Mouse (Mus musculus): Measurements from ENCODE around the gene Mustn1. TPM values are rescaled to one million over a fixed set of nuclear protein-coding genes. Genes with fewer than 3 reads are reported as not detected.
A peak's percentile ranks its signal among the peaks of the same experiment; 100 is the strongest.

Mustn1 gene
- polyA plus RNA-seq, 1 experiment from 2014 or later = 5.1 TPM

DNA sequence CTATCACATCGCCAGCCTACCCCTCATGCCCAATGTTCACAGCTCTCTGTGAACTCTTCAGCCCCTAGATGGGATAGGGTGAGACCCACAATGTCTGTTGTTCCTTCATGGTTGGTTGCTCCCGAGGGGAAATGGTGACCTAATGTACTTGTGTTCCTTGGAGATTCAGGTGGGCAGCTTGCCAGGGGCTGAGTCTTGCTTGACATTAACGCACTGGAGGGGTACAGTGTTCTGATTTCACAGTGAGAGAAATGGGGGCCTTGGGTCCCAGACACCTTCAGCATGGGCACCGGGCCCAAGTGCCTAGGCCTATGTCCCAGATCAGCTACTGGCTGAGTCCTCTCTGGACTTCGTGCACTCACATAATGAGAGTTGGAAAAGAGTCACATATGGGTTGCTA, 34.4 kb downstream of the Mustn1 start:
- no peak for TF ChIP-seq CTCF (IDR thresholded peaks at IDR 0.05; ENCODE audit: low read depth)
- H3K9ac ChIP-seq = no peak overlapping the region
- H3K27ac ChIP-seq (ENCODE audit: low read depth) = no peak overlapping the region
- H3K36me3 ChIP-seq (ENCODE audit: insufficient read depth) = no peaks in the 10 kb centered on the region
- no peaks in the 10 kb centered on the region for H3K9me3 ChIP-seq (ENCODE audit: low read depth, low read length)
- ATAC-seq (ENCODE audit: insufficient read depth) = no peak
- H3K4me1 ChIP-seq (ENCODE audit: insufficient read depth) = no peaks in the 10 kb centered on the region
- DNase-seq = no peak
- H3K4me3 ChIP-seq (ENCODE audit: low read depth, low read length) = no peak overlapping the region
- no peaks in the 10 kb centered on the region for H3K27me3 ChIP-seq (ENCODE audit: insufficient read depth, low read length)
- WGBS = 69% methylated on average over 5 of the region's 5 CpGs
- H3K4me2 ChIP-seq = no peak overlapping the region

GRCm38 (mm10) chr14:30916516-30916915, 37.5 kb downstream of the Mustn1 start:
- 80% methylated on average over 1 of the region's 1 CpGs for WGBS
- ATAC-seq (ENCODE audit: insufficient read depth) (no peak), DNase-seq (peak; percentile 21)
- H3K27ac ChIP-seq (ENCODE audit: low read depth) = no peak overlapping the region
- H3K9me3 ChIP-seq (ENCODE audit: low read depth, low read length) = no peaks in the 10 kb centered on the region
- H3K27me3 ChIP-seq (ENCODE audit: insufficient read depth, low read length) = no peaks in the 10 kb centered on the region
- no peak overlapping the region for H3K4me3 ChIP-seq (ENCODE audit: low read depth, low read length)
- H3K36me3 ChIP-seq (ENCODE audit: insufficient read depth) = no peaks in the 10 kb centered on the region
- no peaks in the 10 kb centered on the region for H3K4me1 ChIP-seq (ENCODE audit: insufficient read depth)
- H3K9ac ChIP-seq = no peak overlapping the region
- H3K4me2 ChIP-seq = no peak overlapping the region
- TF ChIP-seq CTCF (IDR thresholded peaks at IDR 0.05; ENCODE audit: low read depth) = no peak

- Histone ChIP-seq H3K9me3 (ENCODE audit: low read depth, low read length) (no peaks in the 10 kb centered on the region), H3K27me3 (ENCODE audit: insufficient read depth, low read length) (no peaks in the 10 kb centered on the region), H3K27ac (ENCODE audit: low read depth) (0 out of 2 replicates have a peak overlapping the region, but pooled peaks have one; percentile 33), H3K4me2 (no peak overlapping the region), H3K36me3 (ENCODE audit: insufficient read depth) (no peaks in the 10 kb centered on the region), H3K9ac (no peak overlapping the region), H3K4me1 (ENCODE audit: insufficient read depth) (peaks cover 4% of the 10 kb centered on the region; the same call in 1 of the 2 replicates), H3K4me3 (ENCODE audit: low read depth, low read length) (no peak overlapping the region)
- ATAC-seq (ENCODE audit: insufficient read depth) = peak; percentile 68; the same call in 1 of the 2 replicates
- 38% methylated on average over 8 of the region's 8 CpGs for WGBS
- TF ChIP-seq CTCF (IDR thresholded peaks at IDR 0.05; ENCODE audit: low read depth) = no peak
- DNase-seq = no peak
These were observed 43.2 kb downstream of the Mustn1 start for GRCm38 (mm10) chr14:30922053-30922670.

- ATAC-seq (ENCODE audit: insufficient read depth) (peak; percentile 33; the same call in 1 of the 2 replicates), DNase-seq (no peak)
- Histone ChIP-seq H3K4me3 (ENCODE audit: low read depth, low read length) (no peak within 1 kb of the TSS), H3K36me3 (ENCODE audit: insufficient read depth) (no peaks in the 10 kb centered on the region), H3K27me3 (ENCODE audit: insufficient read depth, low read length) (no peaks in the 10 kb centered on the region), H3K4me1 (ENCODE audit: insufficient read depth) (peaks cover 4% of the 10 kb centered on the region; the same call in 1 of the 2 replicates), H3K9ac (no peak within 1 kb of the TSS), H3K27ac (ENCODE audit: low read depth) (peak within 1 kb of the TSS; percentile 33; the same call in 1 of the 2 replicates), H3K4me2 (no peak within 1 kb of the TSS), H3K9me3 (ENCODE audit: low read depth, low read length) (no peaks in the 10 kb centered on the region)
- WGBS = 34% methylated on average over 6 of the region's 6 CpGs
- TF ChIP-seq CTCF (IDR thresholded peaks at IDR 0.05; ENCODE audit: low read depth) = no peak
These were observed 44.5 kb downstream of the Mustn1 start, which contains the start of gene Itih3 for GRCm38 (mm10) chr14:30923375-30924105. Gene Itih3, minus strand, starts transcription at chr14:30923760.

DNA sequence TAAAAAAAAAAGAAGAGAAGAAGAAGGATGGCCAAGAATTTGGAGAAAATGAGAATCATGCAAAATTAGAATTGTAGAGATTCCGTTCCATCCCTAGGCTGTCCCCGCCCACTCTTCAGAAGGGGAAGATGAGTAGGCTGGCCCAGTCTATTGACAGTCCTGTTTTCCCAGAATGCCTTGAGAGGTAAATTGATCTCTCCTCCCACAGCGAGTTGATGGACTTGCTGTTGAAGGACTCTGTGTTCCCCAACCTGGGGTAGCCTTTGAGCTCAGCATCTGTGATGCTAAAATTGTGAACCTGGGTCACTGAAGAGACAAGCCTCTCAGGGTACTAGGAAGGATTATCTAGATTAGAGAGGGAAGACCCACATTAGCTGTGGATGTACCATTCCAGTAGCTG, 46.5 kb downstream of the Mustn1 start:
- H3K9me3 ChIP-seq (ENCODE audit: low read depth, low read length) = no peaks in the 10 kb centered on the region
- H3K36me3 ChIP-seq (ENCODE audit: insufficient read depth) = no peaks in the 10 kb centered on the region
- no peak overlapping the region for H3K9ac ChIP-seq
- H3K4me2 ChIP-seq = no peak overlapping the region
- DNase-seq (no peak), ATAC-seq (ENCODE audit: insufficient read depth) (no peak)
- H3K4me1 ChIP-seq (ENCODE audit: insufficient read depth) = peaks cover 4% of the 10 kb centered on the region; the same call in 1 of the 2 replicates
- 89% methylated on average over 3 of the region's 3 CpGs for WGBS
- TF ChIP-seq CTCF (IDR thresholded peaks at IDR 0.05; ENCODE audit: low read depth) = no peak
- H3K4me3 ChIP-seq (ENCODE audit: low read depth, low read length) = no peak overlapping the region
- H3K27me3 ChIP-seq (ENCODE audit: insufficient read depth, low read length) = no peaks in the 10 kb centered on the region
- no peak overlapping the region for H3K27ac ChIP-seq (ENCODE audit: low read depth)

DNA sequence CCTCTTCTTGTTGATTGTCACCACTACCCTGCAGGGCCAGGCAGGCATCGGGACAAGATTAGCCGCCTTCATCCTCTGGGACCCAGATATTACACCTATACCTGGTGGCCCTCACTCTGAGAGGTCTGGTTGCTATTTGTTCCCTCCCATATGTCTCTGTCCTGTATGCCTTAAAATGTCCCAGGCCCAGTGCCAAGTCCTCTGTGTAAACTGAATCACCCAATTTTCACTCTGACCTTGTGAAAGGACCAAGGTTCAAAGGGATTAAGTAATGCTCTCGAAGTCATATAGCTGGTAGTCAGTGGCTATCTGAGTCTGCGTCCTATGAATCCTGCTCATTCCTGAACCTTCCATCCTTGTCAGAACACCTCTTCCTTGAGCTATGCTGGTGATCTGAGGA, 51.4 kb downstream of the Mustn1 start:
- WGBS = 86% methylated on average over 4 of the region's 4 CpGs
- DNase-seq = no peak
- no peak for ATAC-seq (ENCODE audit: insufficient read depth)
- no peaks in the 10 kb centered on the region for H3K9me3 ChIP-seq (ENCODE audit: low read depth, low read length)
- H3K4me2 ChIP-seq = no peak overlapping the region
- H3K4me3 ChIP-seq (ENCODE audit: low read depth, low read length) = no peak overlapping the region
- no peaks in the 10 kb centered on the region for H3K36me3 ChIP-seq (ENCODE audit: insufficient read depth)
- H3K9ac ChIP-seq = no peak overlapping the region
- no peaks in the 10 kb centered on the region for H3K27me3 ChIP-seq (ENCODE audit: insufficient read depth, low read length)
- H3K4me1 ChIP-seq (ENCODE audit: insufficient read depth) = no peaks in the 10 kb centered on the region
- TF ChIP-seq CTCF (IDR thresholded peaks at IDR 0.05; ENCODE audit: low read depth) = no peak
- no peak overlapping the region for H3K27ac ChIP-seq (ENCODE audit: low read depth)

Other genes starting within 250 kb of the Mustn1 start
- 16.9 and 18.0 TPM in 2 replicates for gene Rft1, start 224.8 kb upstream of the Mustn1 start, polyA plus RNA-seq (2014; fragmentation: Nextera tagmentation; extraction: Ambion mirVana)
- 14.7 and 15.0 TPM in 2 replicates for gene Sfmbt1, start 164.4 kb upstream of the Mustn1 start, polyA plus RNA-seq (2014; fragmentation: Nextera tagmentation; extraction: Ambion mirVana)
- gene Tmem110, start 53.6 kb upstream of the Mustn1 start, polyA plus RNA-seq (2014; fragmentation: Nextera tagmentation; extraction: Ambion mirVana) = 32.2 and 33.7 TPM in 2 replicates
- gene Itih4, start 7.3 kb downstream of the Mustn1 start, polyA plus RNA-seq (2014; fragmentation: Nextera tagmentation; extraction: Ambion mirVana) = not detected in 2 replicates
- 0.31 and 0.71 TPM in 2 replicates for gene Itih3, start 44.6 kb downstream of the Mustn1 start, polyA plus RNA-seq (2014; fragmentation: Nextera tagmentation; extraction: Ambion mirVana)
- gene Itih1, start 64.1 kb downstream of the Mustn1 start, polyA plus RNA-seq (2014; fragmentation: Nextera tagmentation; extraction: Ambion mirVana) = not detected in 2 replicates
- 11.9 and 12.3 TPM in 2 replicates for gene Nek4, start 72.2 kb downstream of the Mustn1 start, polyA plus RNA-seq (2014; fragmentation: Nextera tagmentation; extraction: Ambion mirVana)
- gene Glt8d1, start 122.2 kb downstream of the Mustn1 start, polyA plus RNA-seq (2014; fragmentation: Nextera tagmentation; extraction: Ambion mirVana) = 69.1 and 69.6 TPM in 2 replicates
- 352 and 383 TPM in 2 replicates for gene Spcs1, start 122.5 kb downstream of the Mustn1 start, polyA plus RNA-seq (2014; fragmentation: Nextera tagmentation; extraction: Ambion mirVana)
- gene Pbrm1, start 139.9 kb downstream of the Mustn1 start, polyA plus RNA-seq (2014; fragmentation: Nextera tagmentation; extraction: Ambion mirVana) = 101 and 110 TPM in 2 replicates
- gene Gnl3, start 140.0 kb downstream of the Mustn1 start, polyA plus RNA-seq (2014; fragmentation: Nextera tagmentation; extraction: Ambion mirVana) = 126 and 128 TPM in 2 replicates
- gene Smim4, start 249.8 kb downstream of the Mustn1 start, polyA plus RNA-seq (2014; fragmentation: Nextera tagmentation; extraction: Ambion mirVana) = 60.9 and 74.3 TPM in 2 replicates

Data from lung, embryonic 14.5 days (tissue).